Mouse (Mus musculus) forebrain, embryonic 13.5 days (tissue): ENCODE results near the gene Mrpl10. TPM values are rescaled to one million over a fixed set of nuclear protein-coding genes. Genes with fewer than 3 reads are reported as not detected.

Experiments used
- ATAC-seq: fragments of 200-750 bp; cut with Nextera tagmentation; 2 replicates; pipeline ENCODE4 v1.8.0; 2017
- H3K27ac ChIP-seq: fragments of 300-500 bp; sonication (generic); 2 replicates; pipeline ENCODE4 v1.5.1; 2015; ENCODE audit warnings: inconsistent platforms, mild to moderate bottlenecking, moderate library complexity
- H3K27me3 ChIP-seq: fragments of 300-500 bp; sonication (generic); 2 replicates; pipeline ENCODE4 v1.6.1; 2015; ENCODE audit warnings: mild to moderate bottlenecking, inconsistent platforms
- H3K36me3 ChIP-seq: fragments of 300-500 bp; sonication (generic); 2 replicates; pipeline ENCODE4 v1.6.1; 2015; ENCODE audit warnings: mild to moderate bottlenecking, inconsistent platforms; ENCODE audit not compliant: poor library complexity, severe bottlenecking
- H3K4me1 ChIP-seq: fragments of 300-500 bp; sonication (generic); 2 replicates; pipeline ENCODE4 v1.6.1; 2015; ENCODE audit warnings: inconsistent platforms
- H3K4me2 ChIP-seq: fragments of 300-500 bp; sonication (generic); 2 replicates; pipeline ENCODE4 v1.6.1; 2015; ENCODE audit warnings: inconsistent platforms, mild to moderate bottlenecking, moderate library complexity
- H3K4me3 ChIP-seq: fragments of 300-500 bp; sonication (generic); 2 replicates; pipeline ENCODE4 v1.5.1; 2015; ENCODE audit warnings: mild to moderate bottlenecking, inconsistent platforms
- H3K9ac ChIP-seq: fragments of 300-500 bp; sonication (generic); 2 replicates; pipeline ENCODE4 v1.6.1; 2015; ENCODE audit warnings: mild to moderate bottlenecking, inconsistent platforms
- H3K9me3 ChIP-seq: fragments of 300-500 bp; sonication (generic); replicated peaks from 2 replicates; pipeline ENCODE4 v1.6.1; 2016; ENCODE audit warnings: inconsistent platforms
- WGBS: fragments of 180-500 bp; shearing (Covaris S2); methylation state at CpG from one replicate; pipeline ENCODE4 v1.1.7; 2015; 5-methylcytosine and 5-hydroxymethylcytosine counted together
- polyA plus RNA-seq: library from polyadenylated mRNA; unstranded; fragments of >200 nt; fragmentation: Nextera tagmentation; extraction: Ambion mirVana; gene quantifications from 2 replicates; pipeline ENCODE4 v1.2.1, GENCODE M21; 2015

The Mrpl10 gene
- polyA plus RNA-seq, 1 experiment from 2014 or later, result 59.3 TPM

DNA sequence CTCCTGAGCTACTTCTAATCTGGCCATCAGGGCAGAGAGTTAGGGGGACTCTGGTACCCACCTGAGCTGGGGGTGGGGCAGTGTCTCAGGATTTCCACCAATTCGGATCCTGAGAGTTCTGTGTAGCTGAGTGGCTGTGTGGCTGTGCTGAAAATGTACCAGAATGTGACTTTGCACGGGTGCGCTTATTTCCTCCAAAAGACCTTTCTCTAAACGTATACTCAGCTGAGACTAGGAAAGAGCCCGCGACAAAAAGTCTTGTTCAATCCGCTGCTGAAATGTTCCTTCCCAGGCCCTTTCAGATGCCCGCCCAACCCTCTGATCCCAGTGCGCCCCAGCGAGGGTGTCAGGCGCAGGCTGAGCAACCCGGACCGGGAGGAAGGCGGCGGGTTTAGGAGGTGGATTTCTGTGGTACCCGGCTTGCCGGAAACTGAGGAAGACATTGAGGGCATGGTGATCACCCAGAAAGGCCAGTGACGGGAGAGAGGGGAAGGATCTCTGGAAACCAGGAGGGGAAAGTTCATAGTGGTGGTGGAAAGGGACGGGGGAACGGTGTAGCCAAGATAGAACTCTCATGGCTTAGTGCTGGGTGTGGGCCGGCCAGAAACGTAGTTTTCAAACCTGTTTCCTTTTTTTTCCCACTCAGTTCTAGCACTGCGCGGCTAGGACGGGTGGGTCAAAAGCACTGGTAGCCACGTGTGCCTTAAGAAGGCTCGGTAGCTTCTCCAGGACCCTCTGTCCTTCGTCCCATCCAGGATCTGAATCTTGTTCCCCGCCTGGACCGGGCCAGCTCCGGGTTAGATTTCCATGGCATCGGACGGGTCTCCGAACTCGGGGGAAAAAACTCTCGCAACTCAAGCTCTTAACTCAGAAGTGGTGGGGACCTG lies 23.4 kb upstream of the Mrpl10 start:
- H3K27ac ChIP-seq, result no peak overlapping the region
- 0 out of 2 replicates have a peak overlapping the region, but pooled peaks have one; percentile 37 for H3K9ac ChIP-seq
- ATAC-seq, result no peak
- peak overlapping the region; percentile 29 for H3K4me3 ChIP-seq
- peak overlapping the region; percentile 51 for H3K4me2 ChIP-seq
- H3K9me3 ChIP-seq, result no peaks in the 10 kb centered on the region
- H3K36me3 ChIP-seq, result no peaks in the 10 kb centered on the region
- WGBS, result under 1% methylated on average over 36 of the region's 36 CpGs
- H3K27me3 ChIP-seq, result peaks cover 94% of the 10 kb centered on the region
- H3K4me1 ChIP-seq, result peaks cover 26% of the 10 kb centered on the region

DNA sequence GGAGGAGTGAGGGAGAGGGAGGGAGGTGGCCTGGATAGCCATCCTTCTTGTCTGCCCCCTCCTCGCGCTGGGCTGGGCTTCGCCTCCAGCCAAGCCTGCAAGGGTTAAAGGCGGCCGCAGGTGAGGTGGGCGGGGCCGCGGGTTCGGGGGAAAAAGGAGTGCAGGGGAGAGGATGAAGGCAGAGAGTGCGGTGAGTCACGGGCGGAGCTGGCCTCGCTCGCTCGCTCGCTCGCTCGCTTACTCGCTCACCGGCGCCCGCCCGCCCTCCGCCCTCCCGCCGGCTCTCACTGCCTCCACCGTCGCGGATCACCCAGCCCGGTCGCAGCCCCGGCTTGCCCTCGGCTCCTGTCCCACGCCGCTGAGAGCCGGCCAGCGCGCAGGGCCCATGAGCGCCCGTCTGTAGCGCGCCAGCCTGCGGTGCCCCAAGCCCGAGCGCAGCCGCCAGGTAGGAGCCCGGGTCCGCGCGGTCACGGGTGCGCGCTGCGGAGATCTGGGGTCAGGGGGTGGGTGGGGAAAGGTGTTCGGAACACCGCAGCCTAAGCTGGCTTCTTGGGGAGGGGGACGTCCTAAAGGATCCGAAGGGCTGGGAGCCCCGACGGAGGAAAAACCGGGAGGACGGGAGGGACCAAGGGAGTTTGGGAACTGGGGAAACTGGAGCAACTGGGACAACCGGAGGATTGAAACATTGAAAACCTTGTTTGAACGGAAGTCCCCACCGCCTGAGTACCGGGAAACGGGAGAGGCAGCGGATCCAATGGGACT lies 22.6 kb upstream of the Mrpl10 start:
- Histone ChIP-seq H3K36me3 (no peaks in the 10 kb centered on the region), H3K9ac (peak overlapping the region; percentile 37; the same call in 1 of the 2 replicates), H3K4me2 (peak overlapping the region; percentile 51), H3K27me3 (peaks cover 96% of the 10 kb centered on the region), H3K9me3 (no peaks in the 10 kb centered on the region), H3K4me3 (peak overlapping the region; percentile 29), H3K27ac (no peak overlapping the region), H3K4me1 (peaks cover 20% of the 10 kb centered on the region)
- ATAC-seq, result no peak
- under 1% methylated on average over 49 of the region's 68 CpGs for WGBS

DNA sequence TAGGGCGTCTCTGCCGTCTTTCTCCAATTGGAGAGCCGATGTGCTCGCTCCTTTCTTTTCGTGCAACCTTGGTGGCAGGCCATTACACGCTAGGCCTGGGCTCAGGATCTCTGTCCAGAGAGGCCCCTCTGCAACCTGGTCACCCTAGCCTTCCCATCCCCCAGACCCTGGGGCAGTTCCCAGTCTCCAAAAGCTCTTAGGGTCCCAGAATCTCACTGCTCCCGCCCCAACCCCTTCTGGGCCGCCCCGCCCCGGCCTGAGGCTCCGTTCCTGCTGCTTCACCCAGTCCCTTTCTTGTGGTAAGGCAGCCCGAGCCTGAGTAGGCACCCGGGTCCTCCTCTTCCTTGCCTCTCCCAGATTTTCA lies 22.0 kb upstream of the Mrpl10 start:
- H3K4me2 ChIP-seq, result no peak overlapping the region
- 1% methylated on average over 13 of the region's 13 CpGs for WGBS
- peak overlapping the region; percentile 29; the same call in 1 of the 2 replicates for H3K4me3 ChIP-seq

DNA sequence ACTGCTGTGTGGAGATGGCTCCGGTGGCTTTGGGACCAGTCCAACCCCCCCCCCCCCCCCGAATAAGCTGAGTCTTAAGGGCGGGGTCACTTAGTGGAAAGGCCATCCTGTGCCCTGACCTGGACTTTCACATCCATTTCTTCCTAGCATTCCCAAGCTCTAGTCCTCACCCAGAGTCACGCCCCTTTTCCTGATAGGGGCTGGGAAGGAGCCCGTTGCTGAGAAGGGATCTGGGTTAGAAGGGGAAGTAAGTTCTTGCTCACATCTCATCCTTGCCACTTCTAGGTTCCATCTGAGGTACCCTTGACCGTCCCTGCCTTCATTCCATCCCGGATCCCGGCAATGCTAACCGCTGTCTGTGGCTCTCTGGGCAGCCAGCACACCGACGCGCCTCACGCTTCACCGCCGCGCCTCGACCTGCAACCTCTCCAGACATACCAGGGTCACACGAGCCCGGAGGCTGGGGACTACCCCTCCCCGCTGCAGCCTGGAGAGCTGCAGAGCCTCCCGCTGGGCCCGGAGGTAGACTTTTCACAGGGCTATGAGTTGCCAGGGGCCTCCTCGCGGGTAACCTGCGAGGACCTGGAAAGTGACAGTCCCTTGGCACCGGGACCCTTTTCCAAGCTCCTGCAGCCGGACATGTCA lies 20.1 kb upstream of the Mrpl10 start:
- H3K9ac ChIP-seq, result no peak overlapping the region
- H3K27ac ChIP-seq, result no peak overlapping the region
- under 1% methylated on average over 27 of the region's 27 CpGs for WGBS
- no peaks in the 10 kb centered on the region for H3K9me3 ChIP-seq
- H3K4me1 ChIP-seq, result peaks cover 27% of the 10 kb centered on the region
- peak overlapping the region; percentile 50 for H3K4me3 ChIP-seq
- peaks cover 93% of the 10 kb centered on the region for H3K27me3 ChIP-seq
- H3K4me2 ChIP-seq, result peak overlapping the region; percentile 75
- ATAC-seq, result no peak
- no peaks in the 10 kb centered on the region for H3K36me3 ChIP-seq

More for the DNA sequence above, 22.0 kb upstream of the Mrpl10 start:
- H3K9me3 ChIP-seq, result no peaks in the 10 kb centered on the region
- no peak overlapping the region for H3K9ac ChIP-seq
- ATAC-seq, result no peak
- no peaks in the 10 kb centered on the region for H3K36me3 ChIP-seq
- peaks cover 96% of the 10 kb centered on the region for H3K27me3 ChIP-seq
- H3K4me1 ChIP-seq, result peaks cover 20% of the 10 kb centered on the region
- no peak overlapping the region for H3K27ac ChIP-seq

DNA sequence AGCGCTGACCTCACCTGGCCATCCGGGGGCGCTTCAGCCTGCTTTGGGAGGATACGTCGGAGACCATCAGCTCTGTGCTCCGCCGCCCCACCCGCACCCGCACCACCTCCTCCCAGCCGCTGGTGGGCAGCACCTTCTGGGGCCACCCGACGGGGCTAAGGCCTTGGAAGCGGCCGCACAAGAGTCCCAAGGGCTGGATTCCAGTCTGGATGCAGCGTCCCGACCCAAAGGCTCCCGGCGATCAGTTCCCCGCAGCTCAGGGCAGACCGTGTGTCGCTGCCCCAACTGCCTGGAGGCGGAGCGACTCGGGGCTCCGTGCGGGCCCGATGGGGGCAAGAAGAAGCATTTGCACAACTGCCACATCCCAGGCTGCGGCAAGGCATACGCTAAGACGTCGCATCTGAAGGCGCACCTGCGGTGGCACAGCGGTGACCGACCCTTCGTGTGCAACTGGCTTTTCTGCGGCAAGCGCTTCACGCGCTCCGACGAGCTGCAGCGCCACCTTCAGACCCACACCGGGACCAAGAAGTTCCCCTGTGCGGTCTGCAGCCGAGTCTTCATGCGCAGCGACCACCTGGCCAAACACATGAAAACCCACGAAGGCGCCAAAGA lies 19.4 kb upstream of the Mrpl10 start:
- peaks cover 86% of the 10 kb centered on the region for H3K27me3 ChIP-seq
- peak; percentile 42; the same call in 1 of the 2 replicates for ATAC-seq
- peak overlapping the region; percentile 63 for H3K9ac ChIP-seq
- peaks cover 27% of the 10 kb centered on the region for H3K4me1 ChIP-seq
- H3K9me3 ChIP-seq, result no peaks in the 10 kb centered on the region
- no peaks in the 10 kb centered on the region for H3K36me3 ChIP-seq
- H3K4me2 ChIP-seq, result peak overlapping the region; percentile 75
- H3K27ac ChIP-seq, result no peak overlapping the region
- under 1% methylated on average over 50 of the region's 50 CpGs for WGBS
- H3K4me3 ChIP-seq, result peak overlapping the region; percentile 50

DNA sequence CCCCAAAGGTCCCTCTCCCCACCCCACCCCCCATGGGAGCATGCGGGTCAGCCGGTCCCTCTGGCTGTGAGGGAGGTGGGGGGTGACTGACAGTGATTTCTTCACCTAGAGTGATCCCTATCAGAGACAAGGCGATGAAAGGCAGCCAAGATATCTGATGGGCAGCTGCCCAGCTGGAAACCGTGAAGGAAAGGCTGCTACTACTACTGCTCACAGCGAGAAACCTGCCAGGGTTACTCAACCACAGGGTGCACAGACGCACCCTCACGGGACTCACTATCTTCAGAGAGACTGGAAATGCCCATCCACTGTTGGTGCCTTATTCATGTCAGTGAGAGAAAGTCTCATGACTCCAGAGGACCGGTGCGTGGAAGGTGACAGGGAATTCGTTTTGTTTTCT lies 16.4 kb upstream of the Mrpl10 start:
- Histone ChIP-seq H3K27me3 (peaks cover 58% of the 10 kb centered on the region), H3K27ac (no peak overlapping the region), H3K4me3 (no peak overlapping the region), H3K4me1 (peaks cover 25% of the 10 kb centered on the region), H3K9me3 (no peaks in the 10 kb centered on the region), H3K36me3 (no peaks in the 10 kb centered on the region), H3K4me2 (no peak overlapping the region), H3K9ac (no peak overlapping the region)
- ATAC-seq, result no peak
- 22% methylated on average over 10 of the region's 10 CpGs for WGBS

DNA sequence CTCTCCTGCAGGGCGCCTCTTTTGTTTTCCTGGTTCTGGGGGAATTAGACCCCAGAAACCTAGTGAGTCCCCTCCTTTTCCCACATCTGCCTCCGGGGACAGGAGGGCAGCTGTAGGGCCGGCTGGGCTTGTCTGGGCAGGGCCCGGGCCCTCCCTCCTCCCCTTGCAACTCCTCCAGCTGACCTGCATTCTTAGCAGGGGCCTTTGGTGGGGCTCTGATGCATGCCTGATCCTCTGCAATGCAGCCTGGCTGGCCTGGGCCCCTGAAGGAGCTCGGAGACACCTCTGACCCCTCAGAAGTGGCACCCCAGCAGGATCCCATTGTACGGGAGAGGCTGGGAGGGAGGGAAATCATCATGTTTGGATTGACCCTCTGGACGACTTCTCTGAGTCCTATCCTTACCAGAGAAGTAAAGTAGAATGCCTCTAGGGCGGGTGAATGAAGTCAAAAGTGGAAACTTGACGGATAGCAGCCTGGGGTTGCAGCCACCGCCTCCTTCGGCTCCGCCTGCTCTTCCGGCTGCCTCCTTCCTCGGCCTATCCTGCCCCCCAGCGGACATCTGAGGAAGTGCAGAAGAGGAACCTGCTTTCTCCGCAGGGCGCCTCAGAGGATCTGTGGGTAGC lies 15.5 kb upstream of the Mrpl10 start:
- peaks cover 49% of the 10 kb centered on the region for H3K27me3 ChIP-seq
- WGBS, result 1% methylated on average over 17 of the region's 17 CpGs
- H3K9ac ChIP-seq, result peak overlapping the region; percentile 43
- H3K36me3 ChIP-seq, result no peaks in the 10 kb centered on the region
- H3K4me2 ChIP-seq, result peak overlapping the region; percentile 50
- no peak overlapping the region for H3K27ac ChIP-seq
- peaks cover 33% of the 10 kb centered on the region for H3K4me1 ChIP-seq
- H3K4me3 ChIP-seq, result peak overlapping the region; percentile 19
- no peaks in the 10 kb centered on the region for H3K9me3 ChIP-seq
- ATAC-seq, result peak; percentile 37; the same call in 1 of the 2 replicates

DNA sequence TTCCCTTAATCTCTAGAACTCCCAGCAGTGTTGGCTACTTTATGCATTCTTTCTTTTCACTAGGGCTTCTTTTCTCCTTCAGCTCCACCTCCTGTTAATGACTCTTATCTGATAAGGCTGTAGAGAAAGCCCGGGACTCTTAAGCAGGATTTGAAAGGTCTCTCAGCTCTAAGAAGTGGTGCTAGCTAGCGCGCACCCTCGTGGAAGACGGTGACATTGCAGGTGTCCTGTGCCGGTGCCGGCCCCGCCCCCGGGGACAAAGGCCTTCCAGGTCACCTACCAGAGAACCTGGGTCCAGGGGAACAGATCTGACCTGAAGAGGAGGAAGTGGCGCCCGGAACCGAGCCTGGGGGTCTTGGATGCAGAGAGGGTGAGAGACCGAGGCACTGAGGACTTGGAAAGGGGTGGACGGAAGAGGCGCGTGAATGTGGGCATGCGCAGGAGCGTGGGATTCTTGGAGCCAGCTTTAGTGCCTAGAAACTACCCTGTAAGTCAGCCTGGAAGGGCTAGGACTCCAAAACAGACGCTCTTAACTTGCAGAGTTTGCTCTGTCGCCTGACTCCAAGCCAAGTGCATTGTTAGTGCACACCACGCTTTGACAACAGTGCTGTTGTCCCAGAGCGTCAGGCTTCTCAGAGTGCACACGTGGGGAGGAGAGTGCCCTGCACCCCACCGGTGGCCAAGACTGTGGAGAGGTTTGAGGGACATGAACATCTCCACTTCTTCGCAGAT lies 11.5 kb upstream of the Mrpl10 start, which contains the start of gene Scrn2:
Scrn2 (plus strand) TSS at position 253 of the 732 bp plus-strand sequence.
- WGBS, result under 1% methylated on average over 25 of the region's 25 CpGs
- peaks cover 9% of the 10 kb centered on the region for H3K27me3 ChIP-seq
- peaks cover 21% of the 10 kb centered on the region for H3K4me1 ChIP-seq
- peaks cover 2% of the 10 kb centered on the region; the same call in 1 of the 2 replicates for H3K36me3 ChIP-seq
- peak within 1 kb of the TSS; percentile 65 for H3K4me3 ChIP-seq
- H3K4me2 ChIP-seq, result peak within 1 kb of the TSS; percentile 72
- H3K27ac ChIP-seq, result peak within 1 kb of the TSS; percentile 57
- H3K9ac ChIP-seq, result peak within 1 kb of the TSS; percentile 77
- no peaks in the 10 kb centered on the region for H3K9me3 ChIP-seq
- ATAC-seq, result peak; percentile 78

DNA sequence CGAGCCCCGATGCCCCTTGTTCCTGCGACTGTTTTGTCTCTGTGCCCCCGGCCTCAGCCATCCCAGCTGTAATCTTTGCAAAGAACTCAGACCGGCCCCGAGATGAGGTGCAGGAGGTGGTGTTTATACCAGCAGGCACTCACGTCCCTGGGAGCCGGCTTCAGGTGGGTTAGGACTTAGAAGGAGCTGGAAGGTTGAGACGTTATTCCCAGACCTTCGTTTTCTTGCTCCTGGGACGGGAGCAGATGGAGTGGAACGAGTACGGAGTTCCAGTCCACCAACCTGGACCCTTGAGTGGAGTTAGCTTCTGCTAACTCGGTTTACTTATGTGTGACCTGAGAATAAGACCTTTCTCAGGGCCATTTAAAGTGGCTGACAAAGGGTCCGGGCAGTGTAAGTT lies 10.9 kb upstream of the Mrpl10 start:
- peaks cover 3% of the 10 kb centered on the region for H3K27me3 ChIP-seq

DNA sequence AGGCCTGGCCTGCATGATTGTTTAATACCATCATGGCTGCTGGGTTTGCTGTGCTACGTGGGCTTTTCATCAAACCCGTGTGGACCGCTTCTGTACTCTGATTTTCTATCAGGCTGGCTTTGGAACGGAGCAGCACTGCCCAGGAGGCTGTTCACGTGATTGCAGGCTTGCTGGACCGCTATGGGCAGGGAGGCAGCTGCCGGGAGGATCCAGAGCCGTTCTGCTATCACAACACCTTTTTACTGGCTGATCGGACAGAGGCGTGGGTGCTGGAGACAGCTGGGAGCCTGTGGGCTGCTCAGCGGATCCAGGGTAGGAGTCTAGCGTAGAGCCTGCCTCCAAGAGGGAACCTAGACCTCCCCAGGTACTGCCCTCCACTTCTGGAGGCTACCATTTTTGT lies 9.4 kb upstream of the Mrpl10 start:
- Histone ChIP-seq H3K27me3 (no peaks in the 10 kb centered on the region), H3K9ac (no peak overlapping the region), H3K9me3 (no peaks in the 10 kb centered on the region), H3K4me2 (no peak overlapping the region), H3K4me3 (no peak overlapping the region), H3K27ac (no peak overlapping the region), H3K36me3 (peaks cover 2% of the 10 kb centered on the region; the same call in 1 of the 2 replicates), H3K4me1 (peaks cover 15% of the 10 kb centered on the region)
- no peak for ATAC-seq
- WGBS, result 78% methylated on average over 12 of the region's 12 CpGs

More for the DNA sequence above, 10.9 kb upstream of the Mrpl10 start:
- Histone ChIP-seq H3K4me1 (peaks cover 21% of the 10 kb centered on the region), H3K9ac (peak overlapping the region; percentile 77), H3K4me3 (peak overlapping the region; percentile 65), H3K4me2 (peak overlapping the region; percentile 72), H3K27ac (peak overlapping the region; percentile 57; the same call in 1 of the 2 replicates), H3K9me3 (no peaks in the 10 kb centered on the region), H3K36me3 (peaks cover 2% of the 10 kb centered on the region; the same call in 1 of the 2 replicates)
- 18% methylated on average over 15 of the region's 15 CpGs for WGBS
- ATAC-seq, result no peak
